Mouse (Mus musculus) urinary bladder, postnatal 14 days (tissue): ENCODE results near the gene Samd15.

Source experiments
- DNase-seq: peaks from one replicate; pipeline ENCODE4 v3.0.0; 2021; ENCODE audit warnings: low spot score

The Samd15 gene

DNA sequence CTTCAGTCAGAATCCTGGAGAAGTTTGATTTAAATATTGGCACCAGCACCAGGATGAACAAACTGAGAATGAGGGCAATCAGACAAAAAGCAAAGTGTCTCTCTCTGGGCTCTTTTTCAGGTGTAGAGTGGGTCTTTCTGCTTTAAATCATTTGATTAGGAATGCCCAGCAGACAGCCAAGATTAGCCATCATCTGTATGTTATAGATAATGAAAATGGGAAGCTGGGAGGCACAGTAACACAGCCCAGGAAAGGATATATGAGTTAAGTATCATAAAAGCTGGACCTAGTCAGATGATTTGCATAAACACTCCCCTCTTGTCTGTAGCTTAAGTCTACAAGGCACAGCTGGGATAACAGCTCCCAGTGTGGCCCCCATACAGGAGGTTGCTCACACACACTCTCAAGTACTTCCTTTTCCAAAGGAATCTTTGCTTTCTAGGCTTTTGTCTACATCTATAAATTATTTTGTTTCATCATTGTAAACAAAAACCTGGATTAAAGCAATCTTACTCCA lies 30.9 kb downstream of the Samd15 start:
- no peak for DNase-seq

- no peak for DNase-seq
Observed at GRCm38 (mm10) chr12:87236882-87237483, 37.5 kb downstream of the Samd15 start.

- no peak for DNase-seq
Observed at GRCm38 (mm10) chr12:87238632-87239031, 39.1 kb downstream of the Samd15 start, which contains the start of gene Noxred1. TSS of gene Noxred1 (minus strand) at chr12:87238732.

DNA sequence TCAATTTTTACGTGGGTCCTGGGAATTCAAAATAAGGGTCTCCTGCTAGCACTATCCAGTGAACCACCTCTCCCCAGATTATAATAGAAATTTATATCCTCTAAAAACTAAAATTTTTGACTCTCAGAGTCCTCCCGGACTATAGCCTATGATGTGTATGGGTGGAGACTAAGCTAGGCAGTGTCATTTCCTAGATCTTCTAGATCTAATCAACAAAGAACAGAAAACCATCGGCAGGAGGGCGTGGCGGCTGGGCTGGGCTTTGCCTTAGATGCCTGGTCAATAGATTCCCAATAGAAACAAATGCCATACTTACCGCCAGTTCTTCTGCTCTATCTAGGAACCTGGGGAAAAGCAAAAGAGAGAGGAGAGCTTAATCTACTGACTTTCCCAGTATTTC lies 50.6 kb downstream of the Samd15 start:
- no peak for DNase-seq

- DNase-seq = no peak
Observed at GRCm38 (mm10) chr12:87253878-87254277, 54.4 kb downstream of the Samd15 start.

GRCm38 (mm10) chr12:87256629-87257028 lies 57.1 kb downstream of the Samd15 start:
- DNase-seq = no peak

GRCm38 (mm10) chr12:87260562-87260961 lies 61.0 kb downstream of the Samd15 start:
- no peak for DNase-seq
